Mouse (Mus musculus) left cerebral cortex, postnatal 4 days (tissue): ENCODE measurements at regions not wholly inside any gene's neighbourhood (a gene's known extent, or its start where the extent isn't known, plus 50 kb on each side); places are given as distances from the start of the nearest gene placed in this dataset.

Experiments used
- DNase-seq: peaks from one replicate; pipeline ENCODE4 v3.0.0-alpha.2; 2022
- intact Hi-C: fragments of 180-260 bp; cut with DNase I; formaldehyde crosslinking; loops from one replicate; pipeline ENCODE4 v1.15.1; 2025

DNA sequence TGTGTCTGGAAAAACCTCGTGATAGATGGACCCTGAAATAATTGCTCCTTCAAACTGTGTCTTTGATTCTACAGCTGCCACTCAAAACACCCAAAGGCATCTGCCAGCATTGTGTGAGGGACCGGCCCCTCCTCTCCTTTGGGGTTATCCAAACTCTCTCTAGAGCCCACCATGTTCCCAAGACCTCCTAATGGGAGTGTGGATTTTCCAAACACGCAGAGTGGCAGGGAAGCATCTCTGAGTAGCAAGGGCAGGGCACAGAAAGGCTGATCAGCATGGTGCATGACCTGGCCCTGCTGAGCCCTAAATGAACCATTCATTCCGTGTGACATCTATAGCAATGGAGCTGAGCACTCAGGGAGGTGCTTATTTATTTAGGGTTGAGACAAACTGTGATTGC is 186.1 kb upstream of the Ctnna2 start:
- DNase-seq = peak; percentile 0
- intact Hi-C loops = no loop called here
